Comparison of ENCODE assay signal across 12 mouse cellular contexts in genomic region chr12:100837208-100837607, GRCm38 (mm10). TPM values are rescaled to one million over a fixed set of nuclear protein-coding genes. Genes with fewer than 3 reads are reported as not detected.
DNase-seq lines count a peak whose midpoint lies in the region; ATAC-seq lines count a peak whose summit lies in the region.
"Had no signal": no experiment of that assay in that cellular context is flagged by ENCODE, and none has a peak within 500 bp of the region (broad histone marks: within the 10 kb centered on the region; RNA-seq: fewer than 3 reads in every experiment).

No protein-coding gene starts in this region.

- no peaks in the 10 kb centered on the region for H3K27me3 ChIP-seq in midbrain, embryonic 11.5 days (ENCODE audit: control insufficient read depth, insufficient read depth, low read length)
- H3K27me3 ChIP-seq in midbrain, embryonic 15.5 days (replicated peaks) = no peaks in the 10 kb centered on the region
- no peaks in the 10 kb centered on the region for H3K27me3 ChIP-seq in splenic B cell, adult 2 months (ENCODE audit: control insufficient read depth, insufficient read depth, low read length, poor library complexity, severe bottlenecking)
- no peaks in the 10 kb centered on the region for H3K27me3 ChIP-seq in hindbrain, embryonic 14.5 days (ENCODE audit: control insufficient read depth, insufficient read depth, low read length)
- H3K27me3 ChIP-seq: neural tube, embryonic 13.5 days; stomach, embryonic 15.5 days had no signal

- no peak overlapping the region for H3K4me3 ChIP-seq in midbrain, embryonic 11.5 days (ENCODE audit: low read depth, low read length)
- H3K4me3 ChIP-seq in midbrain, embryonic 15.5 days = no peak overlapping the region
- no peak overlapping the region for H3K4me3 ChIP-seq in hindbrain, embryonic 14.5 days (replicated peaks; ENCODE audit: low read length)
- H3K4me3 ChIP-seq: neural tube, embryonic 13.5 days; stomach, embryonic 15.5 days had no signal

- H3K27ac ChIP-seq in midbrain, embryonic 11.5 days (ENCODE audit: low read depth, low read length) = no peak overlapping the region
- no peak overlapping the region for H3K27ac ChIP-seq in midbrain, embryonic 15.5 days
- no peak overlapping the region for H3K27ac ChIP-seq in hindbrain, embryonic 14.5 days
- H3K27ac ChIP-seq: neural tube, embryonic 13.5 days; stomach, embryonic 15.5 days had no signal

- H3K4me1 ChIP-seq in midbrain, embryonic 11.5 days (ENCODE audit: control insufficient read depth, insufficient read depth, low read length) = no peaks in the 10 kb centered on the region
- H3K4me1 ChIP-seq in midbrain, embryonic 15.5 days = no peaks in the 10 kb centered on the region
- 0 out of 2 replicates have a peak, but pooled peaks cover 2% of the 10 kb centered on the region for H3K4me1 ChIP-seq in hindbrain, embryonic 14.5 days (replicated peaks; ENCODE audit: control insufficient read depth, insufficient read depth, low read length)
- H3K4me1 ChIP-seq: neural tube, embryonic 13.5 days; stomach, embryonic 15.5 days had no signal

- no peak overlapping the region for H3K4me2 ChIP-seq in midbrain, embryonic 11.5 days
- no peak overlapping the region for H3K4me2 ChIP-seq in midbrain, embryonic 15.5 days
- no peak overlapping the region for H3K4me2 ChIP-seq in hindbrain, embryonic 14.5 days (replicated peaks)
- H3K4me2 ChIP-seq: neural tube, embryonic 13.5 days; stomach, embryonic 15.5 days had no signal

- no peak overlapping the region for H3K9ac ChIP-seq in midbrain, embryonic 11.5 days (ENCODE audit: low read length)
- H3K9ac ChIP-seq in midbrain, embryonic 15.5 days = no peak overlapping the region
- H3K9ac ChIP-seq in hindbrain, embryonic 14.5 days = no peak overlapping the region
- H3K9ac ChIP-seq: neural tube, embryonic 13.5 days; stomach, embryonic 15.5 days had no signal

- H3K9me3 ChIP-seq in midbrain, embryonic 11.5 days (ENCODE audit: control insufficient read depth, low read length) = no peaks in the 10 kb centered on the region
- H3K9me3 ChIP-seq in midbrain, embryonic 15.5 days = no peaks in the 10 kb centered on the region
- H3K9me3 ChIP-seq in hindbrain, embryonic 14.5 days (ENCODE audit: control insufficient read depth, low read length) = no peaks in the 10 kb centered on the region
- H3K9me3 ChIP-seq: neural tube, embryonic 13.5 days; stomach, embryonic 15.5 days had no signal

- 91% methylated on average over 3 of the region's 3 CpGs for WGBS in midbrain, embryonic 11.5 days
- 92% methylated on average over 3 of the region's 3 CpGs for WGBS in midbrain, embryonic 15.5 days
- 87% methylated on average over 3 of the region's 3 CpGs for WGBS in hindbrain, embryonic 14.5 days

- ATAC-seq in midbrain, embryonic 11.5 days (ENCODE audit: low FRiP score) = no peak
- ATAC-seq in midbrain, embryonic 15.5 days (replicated peaks) = no peak
- ATAC-seq in hindbrain, embryonic 14.5 days (ENCODE audit: low FRiP score) = no peak
- ATAC-seq: hindbrain, embryonic 16.5 days had no signal

- no peaks in the 10 kb centered on the region for H3K36me3 ChIP-seq in midbrain, embryonic 11.5 days (ENCODE audit: control insufficient read depth, insufficient read depth, low read length)
- no peaks in the 10 kb centered on the region for H3K36me3 ChIP-seq in midbrain, embryonic 15.5 days (replicated peaks)
- no peaks in the 10 kb centered on the region for H3K36me3 ChIP-seq in splenic B cell, adult 2 months (ENCODE audit: control insufficient read depth, insufficient read depth, low read length, poor library complexity, severe bottlenecking)
- no peaks in the 10 kb centered on the region for H3K36me3 ChIP-seq in hindbrain, embryonic 14.5 days (replicated peaks; ENCODE audit: control insufficient read depth, insufficient read depth)
- H3K36me3 ChIP-seq: neural tube, embryonic 13.5 days; stomach, embryonic 15.5 days had no signal

- DNase-seq in midbrain, embryonic 11.5 days (ENCODE audit: low spot score, missing footprints) = peak; percentile 23
- peak; percentile 58 for DNase-seq in MEL-GATA-1-ER (ENCODE audit: extremely low read depth, low read depth)
- peak; percentile 74 for DNase-seq in induced T-regulatory cell, adult 2 months (ENCODE audit: low read depth)
- DNase-seq in splenic B cell, adult 2 months (ENCODE audit: low read depth, low spot score) = peak; percentile 83
- no peak for DNase-seq in hindbrain, embryonic 14.5 days (ENCODE audit: low spot score)
- no peak for DNase-seq in embryo, embryonic 10 days (ENCODE audit: low spot score)
- DNase-seq: adrenal gland, adult 8-10 months; cerebellum, adult 11 months had no signal

RNA-seq across cellular contexts. Expression of gene Dglucy, which starts 58.4 kb away (rescaled TPM):
- 0.23 and 0.44 TPM in 2 replicates for polyA plus RNA-seq in midbrain, embryonic 11.5 days (2014; fragmentation: Nextera tagmentation; extraction: Ambion mirVana)
- 2.9 TPM in 2 replicates for polyA plus RNA-seq in midbrain, embryonic 15.5 days (2015; fragmentation: Nextera tagmentation; extraction: Ambion mirVana)
- polyA plus RNA-seq in hindbrain, embryonic 14.5 days (2014; fragmentation: Nextera tagmentation; extraction: Ambion mirVana) = 3.2 and 3.6 TPM in 2 replicates

Comparison
In these comparisons a context has a peak if more than half of its experiments do, and no peak if none do; other contexts are left out.
1. DNase-seq: peak in midbrain, embryonic 11.5 days (single experiment), MEL-GATA-1-ER (single experiment), induced T-regulatory cell, adult 2 months (single experiment) and splenic B cell, adult 2 months (single experiment); none in hindbrain, embryonic 14.5 days (single experiment) and embryo, embryonic 10 days (single experiment).